Mouse (Mus musculus) heart, postnatal 0 days (tissue): Measurements from ENCODE around the gene Asb8. TPM values are rescaled to one million over a fixed set of nuclear protein-coding genes. Genes with fewer than 3 reads are reported as not detected.

ENCODE experiments used
- ATAC-seq: fragments of 200-750 bp; cut with Nextera tagmentation; 2 replicates; pipeline ENCODE4 v1.8.0; 2017; ENCODE audit warnings: low read depth, moderate number of reproducible peaks, moderate library complexity; ENCODE audit not compliant: insufficient read depth
- DNase-seq: peaks from one replicate; pipeline ENCODE4 v3.0.0-alpha.2; 2016; ENCODE audit warnings: low spot score
- H3K27ac ChIP-seq: fragments of 300-500 bp; sonication (generic); 2 replicates; pipeline ENCODE4 v1.5.1; 2014; ENCODE audit warnings: low read depth, mild to moderate bottlenecking
- H3K27me3 ChIP-seq: fragments of 300-500 bp; sonication (generic); 2 replicates; pipeline ENCODE4 v1.6.1; 2014; ENCODE audit warnings: low read length, mixed read lengths; ENCODE audit not compliant: control insufficient read depth, insufficient read depth
- H3K36me3 ChIP-seq: fragments of 300-500 bp; sonication (generic); replicated peaks from 2 replicates; pipeline ENCODE4 v1.6.1; 2014; ENCODE audit warnings: low read length, mixed read lengths; ENCODE audit not compliant: control insufficient read depth, insufficient read depth
- H3K4me1 ChIP-seq: fragments of 300-500 bp; sonication (generic); 2 replicates; pipeline ENCODE4 v1.6.1; 2014; ENCODE audit warnings: antibody characterized with exemption; ENCODE audit not compliant: control insufficient read depth, insufficient read depth
- H3K4me2 ChIP-seq: fragments of 300-500 bp; sonication (generic); 2 replicates; pipeline ENCODE4 v1.6.1; 2014; ENCODE audit warnings: low read depth, mild to moderate bottlenecking, low read length, moderate library complexity
- H3K4me3 ChIP-seq: fragments of 300-500 bp; sonication (generic); 2 replicates; pipeline ENCODE4 v1.5.1; 2014; ENCODE audit warnings: low read depth, low read length
- H3K9ac ChIP-seq: fragments of 300-500 bp; sonication (generic); replicated peaks from 2 replicates; pipeline ENCODE4 v1.6.1; 2014; ENCODE audit warnings: low read depth, low read length, mixed read lengths
- H3K9me3 ChIP-seq: fragments of 300-500 bp; sonication (generic); replicated peaks from 2 replicates; pipeline ENCODE4 v1.6.1; 2016; ENCODE audit warnings: low read length; ENCODE audit not compliant: control insufficient read depth
- CTCF ChIP-seq: IDR thresholded peaks from 2 replicates; pipeline ENCODE4 v1.5.1; 2016; ENCODE audit warnings: antibody characterized with exemption, control low read depth, low read depth
- EP300 ChIP-seq: IDR thresholded peaks from 2 replicates; pipeline ENCODE4 v1.6.1; 2016; ENCODE audit warnings: antibody characterized with exemption, low read depth
- WGBS: fragments of 180-500 bp; shearing (Covaris S2); extraction: QIAGEN DNeasy Blood & Tissue Kit; methylation state at CpG from one replicate; pipeline ENCODE4 v1.1.7; 2014; 5-methylcytosine and 5-hydroxymethylcytosine counted together
- polyA plus RNA-seq: library from polyadenylated mRNA; unstranded; fragments of >200 nt; fragmentation: Nextera tagmentation; extraction: Ambion mirVana; gene quantifications from 2 replicates; pipeline ENCODE4 v1.2.1, GENCODE M21; 2015
- total RNA-seq: library from RNA; depleted of rRNA; stranded (reverse); fragments of >200 nt; gene quantifications from 2 replicates; pipeline ENCODE4 v1.2.3, GENCODE M21; 2014; ENCODE audit warnings: low replicate concordance

Gene Asb8
- total and polyA plus RNA-seq, 2 experiments from 2014 or later = 111 to 158 TPM

GRCm38 (mm10) chr15:98107703-98108296 lies 57.6 kb downstream of the Asb8 start:
- TF ChIP-seq CTCF (no peak), EP300 (no peak)
- H3K27ac ChIP-seq = peak overlapping the region; percentile 91
- H3K27me3 ChIP-seq = 0 out of 2 replicates have a peak, but pooled peaks cover 8% of the 10 kb centered on the region
- no peaks in the 10 kb centered on the region for H3K9me3 ChIP-seq
- ATAC-seq (no peak), DNase-seq (no peak)
- peaks cover 7% of the 10 kb centered on the region for H3K36me3 ChIP-seq
- H3K4me3 ChIP-seq = peak overlapping the region; percentile 79
- peaks cover 32% of the 10 kb centered on the region for H3K4me1 ChIP-seq
- peak overlapping the region; percentile 79; the same call in 1 of the 2 replicates for H3K9ac ChIP-seq
- H3K4me2 ChIP-seq = peak overlapping the region; percentile 92
- WGBS = 30% methylated on average over 11 of the region's 11 CpGs

- ATAC-seq = no peak
- H3K4me2 ChIP-seq = no peak overlapping the region
- peaks cover 31% of the 10 kb centered on the region for H3K4me1 ChIP-seq
- no peaks in the 10 kb centered on the region for H3K9me3 ChIP-seq
- H3K4me3 ChIP-seq = no peak overlapping the region
- no peak overlapping the region for H3K9ac ChIP-seq
- DNase-seq = no peak
- WGBS = 80% methylated on average over 6 of the region's 6 CpGs
- peaks cover 2% of the 10 kb centered on the region for H3K36me3 ChIP-seq
- no peak overlapping the region for H3K27ac ChIP-seq
- TF ChIP-seq EP300 (no peak), CTCF (no peak)
- H3K27me3 ChIP-seq = 0 out of 2 replicates have a peak, but pooled peaks cover 8% of the 10 kb centered on the region
These were observed 58.2 kb downstream of the Asb8 start for GRCm38 (mm10) chr15:98107230-98107629.

- TF ChIP-seq EP300 = no peak
- no peak for TF ChIP-seq CTCF
- DNase-seq = no peak
- Histone ChIP-seq H3K36me3 (no peaks in the 10 kb centered on the region), H3K9ac (no peak overlapping the region), H3K27me3 (0 out of 2 replicates have a peak, but pooled peaks cover 8% of the 10 kb centered on the region), H3K4me3 (no peak overlapping the region), H3K4me2 (no peak overlapping the region), H3K4me1 (peaks cover 26% of the 10 kb centered on the region), H3K9me3 (0 out of 2 replicates have a peak, but pooled peaks cover 5% of the 10 kb centered on the region), H3K27ac (no peak overlapping the region)
- no peak for ATAC-seq
- WGBS = 41% methylated on average over 6 of the region's 6 CpGs
These were observed 58.9 kb downstream of the Asb8 start for GRCm38 (mm10) chr15:98106506-98106905.

- WGBS = 84% methylated on average over 6 of the region's 6 CpGs
- no peak overlapping the region for H3K27ac ChIP-seq
- H3K9ac ChIP-seq = no peak overlapping the region
- no peak overlapping the region for H3K4me3 ChIP-seq
- no peaks in the 10 kb centered on the region for H3K4me1 ChIP-seq
- no peak for TF ChIP-seq EP300
- TF ChIP-seq CTCF = no peak
- ATAC-seq (no peak), DNase-seq (no peak)
- H3K4me2 ChIP-seq = no peak overlapping the region
- no peaks in the 10 kb centered on the region for H3K36me3 ChIP-seq
- H3K27me3 ChIP-seq = 0 out of 2 replicates have a peak, but pooled peaks cover 8% of the 10 kb centered on the region
- H3K9me3 ChIP-seq = 0 out of 2 replicates have a peak, but pooled peaks cover 5% of the 10 kb centered on the region
These were observed 63.0 kb downstream of the Asb8 start for GRCm38 (mm10) chr15:98102401-98102800.

- Histone ChIP-seq H3K9ac (no peak overlapping the region), H3K27ac (no peak overlapping the region), H3K4me2 (no peak overlapping the region), H3K27me3 (no peaks in the 10 kb centered on the region), H3K4me3 (no peak overlapping the region), H3K9me3 (0 out of 2 replicates have a peak, but pooled peaks cover 5% of the 10 kb centered on the region), H3K4me1 (no peaks in the 10 kb centered on the region), H3K36me3 (no peaks in the 10 kb centered on the region)
- 79% methylated on average over 9 of the region's 9 CpGs for WGBS
- ATAC-seq (no peak), DNase-seq (no peak)
- TF ChIP-seq CTCF = no peak
- TF ChIP-seq EP300 = no peak
These were observed 66.9 kb downstream of the Asb8 start for GRCm38 (mm10) chr15:98098519-98098918.
